Mouse (Mus musculus) layer of hippocampus, adult 18-20 months (tissue): Measurements from ENCODE around the gene Serpinf2. TPM values are rescaled to one million over a fixed set of nuclear protein-coding genes. Genes with fewer than 3 reads are reported as not detected.

Experiments
- DNase-seq, 2 experiments: peaks; one replicate each; pipeline ENCODE4 v3.0.0; 2022; ENCODE audit warnings: low spot score in 2 of 2
- long read RNA-seq: library from polyadenylated mRNA; stranded (forward); transcript quantifications from one replicate; pipeline ENCODE4 v2.0.0, GENCODE M21; 2021
- total RNA-seq, 2 experiments: library from RNA; stranded (reverse); gene quantifications; 2 replicates each; pipeline ENCODE4 v1.2.3; 2021

Gene Serpinf2
- under 1 TPM; 0.53 to 0.59 TPM for total RNA-seq
- long read RNA-seq, partial matches to known transcripts, result 0 of 2 reads
- long read RNA-seq, other reads (novel, unspliced or antisense), result 1 of 2 reads

DNA sequence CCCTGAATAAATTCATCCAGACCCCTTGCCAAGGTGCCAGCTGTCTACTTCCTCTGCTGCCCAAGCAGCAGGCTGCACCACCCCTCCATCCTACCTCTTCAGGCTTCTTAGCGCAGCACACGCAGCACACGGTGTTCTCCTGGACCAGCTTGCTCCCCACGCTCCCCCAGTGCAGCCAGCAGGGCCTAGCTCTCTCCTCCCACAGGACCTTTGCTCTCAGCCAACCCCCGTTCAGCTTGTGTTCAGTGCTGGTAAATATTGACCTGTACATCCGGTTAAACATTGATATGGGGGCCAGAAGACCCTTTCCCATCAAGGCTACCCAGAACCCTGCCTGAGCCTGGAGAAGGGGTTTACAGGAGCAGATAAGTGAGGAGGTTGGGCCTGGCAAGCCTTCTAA is at the start of gene Serpinf2:
Gene Serpinf2 (minus strand): TSS at position 229 of the 400 bp plus-strand sequence.
- DNase-seq, result no peak

DNA sequence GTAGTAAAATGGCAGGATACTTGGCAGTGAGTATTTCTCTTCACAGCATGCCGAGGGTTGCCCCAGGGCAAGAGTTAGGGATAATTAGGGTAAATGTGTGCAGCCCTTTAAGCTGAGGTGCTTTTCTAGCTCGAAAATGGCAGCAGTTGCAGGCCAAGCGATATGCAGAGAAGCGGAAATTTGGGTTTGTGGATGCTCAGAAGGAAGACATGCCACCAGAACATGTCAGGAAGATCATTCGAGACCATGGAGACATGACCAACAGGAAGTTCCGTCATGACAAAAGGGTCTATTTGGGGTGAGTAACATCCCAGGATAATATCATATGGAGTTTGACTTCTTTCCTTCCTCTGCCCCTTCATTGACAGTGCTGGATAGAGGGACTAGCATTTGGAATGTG is 48.1 kb upstream of the Serpinf2 start:
- no peak for DNase-seq

DNA sequence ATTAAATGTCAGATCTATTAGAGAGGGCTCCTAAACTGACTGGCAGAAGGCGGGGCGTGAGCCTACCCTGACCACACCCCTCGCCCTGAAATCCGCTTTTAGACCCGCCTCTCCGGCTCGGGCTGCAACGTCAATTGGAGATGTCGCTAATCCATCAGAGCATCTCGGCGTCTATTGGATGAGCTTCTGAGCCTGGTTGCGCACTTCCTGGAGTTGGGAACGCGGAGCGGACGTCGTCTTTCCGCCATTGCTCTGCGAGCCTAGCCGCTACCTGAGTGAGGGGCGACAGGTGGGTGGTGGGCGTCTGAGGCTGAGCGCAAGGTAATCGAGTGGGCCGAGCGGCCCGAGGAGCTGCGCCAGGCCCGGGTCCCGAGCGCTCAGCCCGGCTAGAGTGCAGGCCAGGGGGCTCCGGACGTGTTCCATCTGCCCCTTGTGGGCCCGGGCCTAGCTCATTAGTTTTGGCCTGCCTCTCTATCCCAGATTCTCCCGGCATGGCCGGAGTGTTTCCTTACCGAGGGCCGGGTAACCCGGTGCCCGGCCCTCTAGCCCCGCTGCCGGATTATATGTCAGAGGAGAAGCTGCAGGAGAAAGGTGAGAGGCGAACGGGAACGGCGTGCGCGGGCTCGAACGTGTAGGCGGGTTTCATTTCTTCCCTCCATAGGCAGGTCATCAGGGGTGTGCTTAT is 47.4 kb upstream of the Serpinf2 start, which contains the start of gene Prpf8:
Gene Prpf8 (plus strand): TSS at position 216 of the 685 bp plus-strand sequence.
- peak; percentile 98 to 99 for DNase-seq

DNA sequence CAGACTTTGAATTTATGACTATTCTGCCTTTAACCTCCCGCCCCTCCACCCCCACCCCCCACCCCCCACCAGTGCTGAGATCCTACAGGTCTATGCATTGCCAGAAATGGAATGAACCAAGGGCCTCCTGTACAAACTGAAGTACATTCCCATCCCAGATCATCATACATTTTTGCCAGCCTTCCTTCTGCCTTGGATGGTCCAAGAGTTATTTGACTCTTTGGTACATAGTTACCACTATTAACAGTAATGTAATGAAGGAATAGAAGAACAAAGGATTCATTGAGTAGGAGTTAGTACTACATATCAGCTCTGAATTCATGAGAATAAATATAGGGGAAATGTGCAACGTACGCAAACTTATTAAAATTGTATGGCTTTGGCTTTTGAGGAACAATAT is 46.8 kb upstream of the Serpinf2 start:
- DNase-seq, result no peak

DNA sequence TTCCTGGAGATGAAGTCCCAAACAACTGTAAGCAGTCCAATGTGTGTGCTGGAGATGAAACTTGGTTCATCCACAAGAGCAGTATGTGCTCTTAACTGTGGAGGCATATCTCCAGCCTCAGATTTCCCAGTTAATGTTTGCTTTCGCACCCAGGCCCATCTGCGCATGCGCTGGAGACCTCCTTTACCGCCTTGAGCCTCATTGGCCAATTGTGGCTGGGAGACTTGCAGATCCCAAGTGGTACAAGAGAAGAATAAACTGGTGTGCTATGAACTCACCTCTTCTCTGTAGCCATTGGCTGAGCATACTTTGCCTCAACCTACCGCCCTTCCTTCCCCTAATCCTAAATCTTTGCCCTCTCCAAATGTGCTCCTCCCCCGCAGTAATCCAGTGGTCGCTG is 34.0 kb upstream of the Serpinf2 start:
- no peak for DNase-seq

DNA sequence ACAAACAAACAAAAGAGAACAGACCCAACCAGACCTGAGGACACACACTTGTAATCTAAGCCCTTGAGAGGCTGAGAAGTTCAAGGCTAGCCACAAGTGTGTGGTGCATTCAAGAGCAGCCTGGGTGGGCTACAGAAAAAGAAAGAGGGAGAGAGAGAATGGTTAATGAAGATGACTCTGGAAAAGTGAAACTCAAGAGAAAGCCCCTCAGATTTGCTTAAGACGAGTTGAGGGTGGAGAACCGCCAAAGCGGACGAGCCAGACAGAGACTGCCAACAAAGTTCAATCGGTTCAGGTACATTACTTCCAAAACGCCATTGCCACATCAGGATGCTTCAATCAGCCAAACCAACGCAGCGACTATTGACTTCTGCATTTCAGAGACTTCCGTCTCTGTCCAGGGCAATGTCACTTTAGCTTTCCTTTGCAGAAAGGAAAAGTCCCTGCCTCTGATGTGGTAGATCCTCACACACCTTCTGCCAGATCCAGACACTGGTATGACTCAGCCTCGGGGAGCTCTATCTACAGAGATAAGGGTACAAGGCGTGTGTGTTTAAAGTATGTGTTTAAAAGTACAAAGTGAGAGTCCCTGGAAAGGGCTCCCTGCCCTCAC is 33.2 kb upstream of the Serpinf2 start:
- no peak for DNase-seq

DNA sequence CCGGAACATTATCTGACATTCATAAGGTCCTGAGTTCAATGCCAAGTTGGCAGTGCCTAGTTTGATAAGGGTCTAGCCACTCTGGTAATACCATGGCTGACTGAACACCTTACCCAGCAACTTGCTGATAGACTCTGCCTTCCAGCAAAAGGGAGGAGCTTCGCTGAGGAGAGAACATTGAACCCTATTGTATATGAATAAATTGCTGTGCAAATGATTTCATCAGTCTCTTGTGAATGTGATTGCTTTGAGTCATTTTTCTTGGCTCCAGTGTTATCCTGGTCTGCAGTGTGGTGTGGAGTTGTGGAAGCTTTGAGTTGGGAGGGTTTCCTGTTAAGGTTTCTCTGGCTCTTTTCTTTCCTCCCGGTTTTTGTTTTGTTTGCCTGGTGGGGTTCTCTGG is 31.3 kb upstream of the Serpinf2 start:
- DNase-seq, result no peak

DNA sequence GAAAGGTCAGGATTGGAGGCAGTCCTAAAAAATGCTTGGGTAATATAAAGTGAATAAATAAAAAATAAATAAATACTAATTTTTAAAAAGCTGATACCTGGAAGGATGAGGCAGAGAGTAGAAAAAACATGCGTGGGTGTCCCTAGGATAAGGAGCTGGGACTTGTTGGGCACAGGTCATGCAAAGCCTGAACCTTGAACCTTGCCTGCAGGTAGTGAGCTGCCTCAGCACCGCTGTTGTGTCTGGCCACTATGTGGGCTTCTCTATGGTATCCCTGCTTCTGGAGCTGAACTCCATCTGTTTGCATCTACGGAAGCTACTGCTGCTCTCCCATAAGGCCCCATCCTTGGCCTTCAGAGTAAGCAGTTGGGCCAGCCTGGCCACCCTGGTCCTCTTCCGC is 29.9 kb upstream of the Serpinf2 start:
- DNase-seq, result no peak

DNA sequence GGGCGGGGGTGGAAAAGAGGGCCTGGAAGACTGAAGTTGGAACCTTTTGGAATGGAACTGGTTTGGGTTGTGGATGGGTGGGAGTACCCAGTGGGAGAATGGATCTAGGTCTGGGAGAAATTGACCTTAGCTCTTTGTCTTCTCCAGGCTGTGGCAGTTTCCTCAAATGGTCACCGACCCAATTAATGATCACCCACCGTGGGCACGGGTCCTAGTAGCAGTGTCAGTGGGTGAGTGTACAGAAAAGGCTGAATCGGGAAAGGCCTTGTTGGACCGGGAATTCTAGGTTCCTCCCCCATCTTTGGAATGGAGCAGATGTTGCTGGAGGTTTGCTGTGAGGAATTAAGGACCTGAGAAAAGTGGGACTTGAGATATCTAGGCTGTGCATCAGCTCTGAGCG is 29.0 kb upstream of the Serpinf2 start:
- no peak for DNase-seq

DNA sequence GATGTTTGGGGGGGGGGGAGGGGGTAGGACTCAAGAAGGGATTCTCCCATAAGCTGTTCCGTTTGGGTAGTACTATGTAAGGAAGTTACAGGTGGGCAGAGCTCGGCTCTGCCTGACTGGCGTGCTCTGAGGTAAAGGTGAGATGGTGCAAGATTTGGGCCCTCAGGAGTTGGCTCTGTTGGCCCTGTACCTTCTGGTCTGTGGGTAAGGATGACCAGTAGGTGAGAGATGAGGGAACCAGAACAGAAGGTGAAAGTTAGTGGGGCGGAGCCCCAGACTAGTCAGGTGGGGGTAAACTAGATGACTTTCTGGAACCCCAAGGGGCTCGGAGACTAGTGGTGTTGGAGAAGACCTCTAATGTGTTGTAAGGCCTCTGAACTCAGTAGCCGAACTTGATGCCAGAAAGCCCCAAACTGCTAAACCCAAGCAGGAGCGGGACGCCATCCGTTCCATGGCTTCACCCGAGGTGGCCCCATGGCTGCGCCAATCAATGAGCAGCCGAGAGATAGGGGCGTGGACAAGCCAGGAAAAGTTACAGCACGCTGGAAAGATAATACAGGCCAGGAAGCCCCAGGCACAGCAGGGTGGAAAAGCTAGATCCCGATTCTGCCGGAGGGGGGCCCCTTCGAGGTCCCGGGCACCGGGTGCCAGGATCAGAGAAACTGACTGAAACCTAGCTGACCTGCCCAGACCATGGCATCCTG is 28.3 kb upstream of the Serpinf2 start:
- no peak for DNase-seq

DNA sequence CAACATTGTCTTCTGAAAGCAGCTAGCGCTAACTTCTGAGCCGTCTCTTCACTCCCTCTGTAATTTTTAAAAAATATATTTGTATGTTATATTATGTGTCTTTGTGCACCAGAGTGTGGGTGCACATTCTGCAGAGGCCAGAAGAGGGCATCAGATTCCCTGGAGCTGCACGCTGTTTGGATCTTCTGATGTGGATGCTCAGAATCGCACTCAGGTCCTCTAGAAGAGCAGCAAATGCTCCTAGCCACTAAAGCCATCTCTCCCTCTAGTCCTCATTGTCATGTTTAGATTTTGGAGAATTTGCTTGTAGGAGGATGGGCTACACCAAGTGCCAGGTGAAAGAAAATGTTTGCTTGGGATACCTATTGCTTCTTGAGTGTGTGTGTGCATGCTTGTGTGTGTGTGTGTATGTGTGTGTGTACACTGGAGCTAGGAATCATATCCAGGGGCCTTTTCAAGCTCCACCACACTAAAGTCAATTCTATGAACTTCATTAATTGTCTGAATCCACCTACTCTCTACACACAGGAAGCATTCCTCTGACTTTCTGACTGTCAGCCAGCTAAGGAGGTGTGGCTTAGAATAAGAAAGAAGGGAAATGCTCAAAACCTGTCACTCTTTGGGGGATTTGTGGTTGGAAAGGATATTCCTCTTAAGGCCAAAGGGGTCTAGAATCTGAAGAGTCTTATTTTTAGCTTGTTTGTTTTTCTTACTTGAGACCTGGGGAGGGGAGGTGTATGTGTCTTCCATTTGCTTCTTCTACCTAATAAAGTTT is 27.5 kb upstream of the Serpinf2 start:
- no peak for DNase-seq

DNA sequence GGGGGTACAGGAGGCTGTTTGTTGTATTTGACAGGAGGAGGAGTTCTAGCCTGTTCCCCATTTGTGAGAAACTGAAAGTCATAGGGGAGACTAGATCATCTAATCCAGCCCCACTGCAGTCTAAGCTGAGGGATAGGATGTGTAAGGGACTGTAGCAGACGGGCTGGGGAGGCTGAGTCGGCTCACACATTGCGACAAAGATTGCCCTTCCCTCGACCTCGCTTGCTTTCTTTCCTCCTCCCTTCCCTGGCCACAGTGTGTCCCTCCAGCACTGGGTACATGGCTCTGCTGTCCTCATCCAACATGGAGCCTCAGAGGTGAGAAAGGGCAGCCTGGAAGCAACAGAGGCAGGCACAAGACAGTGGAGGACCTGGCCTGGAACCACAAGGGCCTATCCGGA is 25.7 kb upstream of the Serpinf2 start:
- DNase-seq, result no peak

DNA sequence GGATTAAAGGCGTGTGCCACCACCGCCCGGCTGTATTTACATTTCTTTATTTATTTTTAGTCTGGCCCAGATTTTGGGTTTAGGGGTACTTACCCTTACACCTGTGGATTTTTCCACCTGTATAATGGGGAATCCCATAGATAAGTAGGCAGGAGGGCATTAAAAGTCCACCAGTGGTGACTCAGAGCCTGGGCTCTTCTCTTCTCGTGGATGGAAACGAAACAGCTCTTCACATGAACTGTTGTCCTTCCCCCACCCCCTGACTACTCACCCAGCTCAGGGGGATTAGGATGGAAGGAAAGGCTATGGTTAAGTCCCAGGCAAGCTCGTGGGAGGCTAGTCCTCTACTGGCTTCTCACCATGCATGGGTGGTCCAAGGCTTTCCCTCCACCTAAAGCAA is 25.0 kb upstream of the Serpinf2 start:
- DNase-seq, result no peak

DNA sequence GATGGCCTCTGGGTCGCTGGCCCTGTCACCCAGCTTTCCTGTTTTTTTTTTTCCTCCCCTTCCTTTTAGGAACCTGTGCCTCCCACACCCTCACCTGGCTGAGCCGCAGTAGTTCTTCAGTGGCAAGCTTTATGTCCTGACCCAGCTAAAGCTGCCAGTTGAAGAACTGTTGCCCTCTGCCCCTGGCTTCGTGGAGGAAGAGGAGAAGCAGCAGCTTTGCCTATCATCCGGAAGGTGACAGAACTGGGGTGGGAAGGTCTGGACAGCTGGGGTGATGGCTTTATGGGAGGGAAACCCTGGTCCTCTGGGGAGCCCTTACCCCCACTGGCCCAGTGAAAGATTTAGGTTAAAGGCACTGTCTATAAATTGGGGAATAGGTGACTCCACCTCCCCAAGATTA is 24.2 kb upstream of the Serpinf2 start:
- DNase-seq, result no peak

DNA sequence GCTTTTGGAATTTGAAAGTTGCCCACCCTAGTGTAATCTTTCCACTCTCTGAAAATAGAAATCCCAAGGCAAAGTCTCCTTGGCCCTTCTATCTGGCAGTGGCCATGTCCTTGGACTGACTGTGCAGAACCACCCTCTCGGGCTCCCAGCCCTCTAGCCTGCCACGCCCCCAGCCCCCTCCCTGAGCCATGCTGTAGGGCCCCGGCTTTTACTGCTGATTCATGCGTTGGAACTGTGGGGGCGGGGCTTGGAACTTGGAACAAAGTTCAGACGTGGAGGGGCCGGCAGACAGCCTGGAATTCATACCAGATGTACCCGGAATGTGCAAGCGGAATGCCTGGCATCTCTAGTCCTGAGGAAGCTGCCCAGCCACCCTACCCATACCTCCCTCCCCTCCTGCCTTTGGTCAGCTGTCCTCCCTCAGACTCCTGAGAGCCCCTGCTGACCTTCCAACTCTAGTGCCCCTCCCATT is 23.5 kb upstream of the Serpinf2 start:
- DNase-seq, result peak in 1 of 2 experiments; percentile 64

DNA sequence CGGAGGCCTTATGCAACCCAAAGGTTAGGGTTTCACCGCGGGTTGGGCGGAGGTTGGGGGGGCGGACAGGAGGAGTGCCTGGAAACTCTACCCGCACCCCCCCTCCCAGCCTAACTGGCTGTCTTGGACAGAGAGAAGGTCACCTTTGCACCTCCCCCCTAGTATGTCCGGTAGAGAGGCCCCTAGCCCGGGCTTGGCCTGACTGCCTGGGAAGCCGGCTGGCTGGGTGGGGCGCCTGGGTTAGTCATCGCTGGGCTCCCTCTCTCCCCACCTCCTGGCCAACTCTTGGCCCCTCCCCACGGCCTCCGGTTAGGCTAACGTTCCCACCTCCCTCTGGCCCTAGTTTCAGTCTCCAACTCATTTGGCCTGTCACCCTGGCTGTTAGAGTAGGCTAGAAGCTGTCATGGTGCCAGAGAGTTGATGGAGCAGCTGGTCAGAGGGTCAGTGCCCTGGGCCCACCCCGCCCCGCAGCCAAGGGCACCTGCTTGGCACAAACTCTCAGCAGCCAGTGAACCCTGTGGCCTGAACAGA is 22.9 kb upstream of the Serpinf2 start:
- DNase-seq, result peak in 1 of 2 experiments; percentile 45

DNA sequence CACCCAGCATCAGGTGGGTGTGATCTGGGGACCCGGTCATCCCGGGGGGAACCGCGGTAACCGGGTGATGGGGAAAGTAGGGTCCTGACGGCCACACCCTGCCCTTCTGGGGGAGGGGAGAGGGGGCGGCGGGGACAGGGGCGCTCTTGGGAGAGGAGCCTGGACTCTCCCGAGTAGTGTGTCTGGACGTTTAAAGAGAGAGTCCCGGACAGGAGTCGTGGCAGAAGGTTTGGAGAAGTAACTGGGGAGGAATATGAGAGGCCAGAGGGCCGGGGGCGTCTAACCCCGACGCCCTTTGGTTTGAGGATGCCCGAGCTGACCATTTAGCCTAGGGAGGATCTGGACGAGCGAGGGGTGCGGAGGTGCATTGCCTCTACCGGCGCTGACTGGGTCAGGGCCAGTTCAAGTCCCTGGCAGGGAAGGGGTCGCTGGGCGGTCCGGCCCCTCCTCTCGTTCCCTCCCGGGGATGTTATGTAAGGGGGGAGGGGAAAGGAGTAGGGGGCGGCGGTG is 22.4 kb upstream of the Serpinf2 start:
- DNase-seq, result no peak

DNA sequence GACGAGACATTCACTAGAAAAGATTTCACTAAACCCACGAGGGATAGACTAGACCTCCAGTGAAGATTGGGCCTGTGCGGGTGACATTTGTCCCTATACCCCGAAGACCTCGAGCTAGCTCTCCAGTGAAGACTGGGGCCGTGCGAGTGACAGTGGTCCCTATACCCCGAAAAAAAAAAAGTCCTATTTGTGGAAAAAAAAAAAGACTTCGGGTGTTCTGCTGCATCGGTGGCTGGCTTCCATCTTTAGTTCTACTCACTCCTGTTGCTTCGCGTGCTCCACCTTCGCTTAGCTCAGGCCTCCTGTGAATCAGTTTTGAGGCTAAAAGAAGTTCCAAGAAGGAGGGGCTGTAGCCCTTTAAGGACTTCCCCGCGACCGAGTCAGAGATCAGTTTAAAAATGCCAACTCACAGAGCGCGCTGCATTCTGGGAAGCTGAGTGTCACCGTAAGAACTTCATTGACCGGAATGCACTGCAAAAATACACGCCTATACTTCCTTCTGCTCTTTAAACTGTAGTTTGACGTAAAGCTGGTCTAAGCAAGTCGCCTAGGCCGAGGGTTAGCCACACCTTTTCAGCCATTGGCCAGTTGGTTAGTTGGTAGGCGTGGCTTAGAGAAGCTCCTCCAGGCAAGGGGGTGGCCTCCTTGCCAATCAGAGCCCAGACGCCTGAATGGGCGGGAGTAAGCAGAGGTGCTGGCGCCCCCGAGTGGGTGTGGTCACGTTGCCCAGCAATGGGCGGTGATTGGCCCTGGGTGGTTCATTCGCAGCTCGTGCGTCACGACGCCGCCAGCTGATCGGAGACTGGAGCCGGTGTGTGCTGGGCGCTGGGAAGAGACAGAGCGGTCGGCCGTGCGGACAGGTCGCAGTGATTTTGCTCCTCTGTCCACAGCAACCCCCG is 21.7 kb upstream of the Serpinf2 start, which contains the start of gene Tlcd2:
Gene Tlcd2 (plus strand): TSS at position 872 of the 899 bp plus-strand sequence.
- DNase-seq, result peak; percentile 100

DNA sequence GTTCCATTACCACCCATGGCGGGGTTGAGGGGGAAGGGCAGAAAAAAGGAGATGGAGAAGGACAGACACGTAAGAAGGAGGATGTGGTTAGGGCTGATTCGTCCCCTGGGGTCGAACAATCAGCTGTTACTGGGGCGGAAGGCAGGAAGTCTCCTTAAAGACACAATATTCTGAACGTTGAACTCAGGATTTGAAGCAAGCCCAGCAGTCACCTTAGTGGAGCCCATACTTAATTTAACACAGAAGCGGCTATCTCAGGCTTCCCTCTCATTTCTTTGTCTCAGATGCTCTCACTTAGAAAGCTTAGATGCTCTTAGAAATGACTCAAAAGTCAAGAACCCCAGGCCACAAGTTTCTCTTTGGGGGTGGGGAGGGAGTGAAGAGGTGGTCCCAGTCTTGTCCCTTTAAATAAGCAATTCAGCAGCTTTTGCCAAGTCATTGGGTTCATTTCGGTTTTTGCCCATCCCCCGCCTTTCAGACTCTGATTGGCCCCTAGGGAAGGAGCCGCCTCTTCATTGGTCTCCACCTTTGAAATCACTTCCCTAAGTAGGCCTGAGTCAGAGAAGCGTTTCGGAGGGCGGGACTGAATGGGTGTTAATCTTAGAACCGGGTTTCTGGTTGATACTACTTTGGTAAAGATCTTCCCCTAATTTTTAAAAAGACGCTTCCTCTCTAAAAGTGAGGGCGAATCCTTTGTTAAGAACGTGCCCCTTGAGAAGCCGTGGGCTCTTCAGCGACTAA is 20.9 kb upstream of the Serpinf2 start:
- peak; percentile 87 to 94 for DNase-seq
